In the genomic region with DNA sequence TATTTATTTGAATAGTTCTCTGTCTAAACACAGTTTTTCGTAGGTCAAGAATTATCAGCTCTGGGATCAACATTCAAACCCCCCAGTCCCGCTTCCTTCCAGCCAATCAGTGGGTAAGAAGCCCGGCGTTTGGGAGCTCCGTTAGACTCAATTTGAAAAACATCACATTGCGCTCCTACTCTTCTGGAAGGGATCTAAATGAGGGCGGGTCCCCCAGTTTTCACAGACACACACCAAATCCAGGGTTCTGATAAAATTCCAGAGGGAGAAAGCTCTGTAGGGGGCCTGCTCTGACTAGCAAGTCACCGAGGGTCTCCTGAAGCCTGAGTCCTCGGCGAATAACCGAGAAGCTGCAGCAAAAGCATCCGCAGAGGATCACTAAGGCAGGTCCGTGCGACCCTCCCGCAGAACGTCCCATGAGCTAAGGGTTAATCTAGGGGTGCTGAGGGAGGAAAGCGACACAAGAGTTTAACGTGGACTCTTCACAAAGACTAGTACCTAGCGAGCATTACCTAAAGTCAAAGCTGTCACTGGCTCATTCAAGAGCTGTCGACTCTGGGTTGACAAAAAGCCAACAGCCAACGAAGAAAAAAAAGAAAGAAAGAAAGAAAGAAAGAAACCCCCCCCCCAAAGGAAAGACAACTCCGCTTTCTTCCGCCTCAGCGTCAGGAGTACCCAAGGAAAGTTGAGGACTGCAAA, we compare ENCODE assay signal across 8 mouse cellular contexts. TPM values are rescaled to one million over a fixed set of nuclear protein-coding genes. Genes with fewer than 3 reads are reported as not detected.
DNase-seq lines count a peak whose midpoint lies in the region; ATAC-seq and TF ChIP-seq lines count a peak whose summit lies in the region.

No protein-coding gene starts in this region.

- peak overlapping the region; percentile 99 for H3K9ac ChIP-seq in CH12.LX (ENCODE audit: insufficient read depth, low read depth)
- peak overlapping the region; percentile 90 for H3K9ac ChIP-seq in embryonic facial prominence, embryonic 15.5 days
- H3K9ac ChIP-seq in heart, embryonic 15.5 days = peak overlapping the region; percentile 87
- peak overlapping the region; percentile 75 for H3K9ac ChIP-seq in lung, postnatal 0 days (replicated peaks; ENCODE audit: low read depth)

- H3K9me3 ChIP-seq in CH12.LX (replicated peaks; ENCODE audit: low read length) = no peaks in the 10 kb centered on the region
- no peaks in the 10 kb centered on the region for H3K9me3 ChIP-seq in embryonic facial prominence, embryonic 15.5 days (replicated peaks)
- no peaks in the 10 kb centered on the region for H3K9me3 ChIP-seq in heart, embryonic 15.5 days (replicated peaks)
- H3K9me3 ChIP-seq in lung, postnatal 0 days (ENCODE audit: low read length) = no peaks in the 10 kb centered on the region

- no peaks in the 10 kb centered on the region for H3K36me3 ChIP-seq in CH12.LX (replicated peaks in 1 of 2; ENCODE audit: control insufficient read depth in 1 of 2, insufficient read depth in 1 of 2, low read length in 1 of 2)
- no peaks in the 10 kb centered on the region for H3K36me3 ChIP-seq in embryonic facial prominence, embryonic 15.5 days
- no peaks in the 10 kb centered on the region for H3K36me3 ChIP-seq in heart, embryonic 15.5 days
- H3K36me3 ChIP-seq in lung, postnatal 0 days (ENCODE audit: insufficient read depth, low read length) = no peaks in the 10 kb centered on the region

- in situ Hi-C loops in CH12.LX (cut with MboI; ENCODE audit: low pct_ligation_motif_present, low pct_unique_long_range_greater_than_20kb, low sequenced_read_pairs) = loop anchor here (5.0 kb wide), 1 partner anchor 35 kb away; no protein-coding TSS in a partner anchor

- H3K4me3 ChIP-seq in CH12.LX (replicated peaks in 1 of 3; ENCODE audit: low read depth in 2 of 3, low read length in 2 of 3, poor library complexity in 1 of 3) = peak overlapping the region; percentile 85 to 98 (median 86)
- H3K4me3 ChIP-seq in embryonic facial prominence, embryonic 15.5 days (replicated peaks) = peak overlapping the region; percentile 91
- peak overlapping the region; percentile 93 for H3K4me3 ChIP-seq in heart, embryonic 15.5 days
- peak overlapping the region; percentile 87 for H3K4me3 ChIP-seq in lung, postnatal 0 days (ENCODE audit: low read depth, low read length)

- WGBS in embryonic facial prominence, embryonic 15.5 days = under 1% methylated on average over 24 of the region's 24 CpGs
- WGBS in heart, embryonic 15.5 days = under 1% methylated on average over 24 of the region's 24 CpGs
- under 1% methylated on average over 24 of the region's 24 CpGs for WGBS in lung, postnatal 0 days

- TF ChIP-seq EP300 in CH12.LX (IDR thresholded peaks at IDR 0.05; ENCODE audit: low read length) = no peak
- no peak for TF ChIP-seq EP300 in lung, postnatal 0 days (IDR thresholded peaks at IDR 0.05)

- TF ChIP-seq POLR2A in CH12.LX (IDR thresholded peaks at IDR 0.05; ENCODE audit: low read depth, low read length) = no peak

- peaks cover 0 to 4% of the 10 kb centered on the region in 2 experiments; a peak in 2 of 4 replicates for H3K4me1 ChIP-seq in CH12.LX (ENCODE audit: control insufficient read depth in 1 of 2, insufficient read depth in 2 of 2)
- H3K4me1 ChIP-seq in embryonic facial prominence, embryonic 15.5 days = peaks cover 4% of the 10 kb centered on the region; the same call in 1 of the 2 replicates
- peaks cover 11% of the 10 kb centered on the region; the same call in 1 of the 2 replicates for H3K4me1 ChIP-seq in heart, embryonic 15.5 days (replicated peaks)
- no peaks in the 10 kb centered on the region for H3K4me1 ChIP-seq in lung, postnatal 0 days (ENCODE audit: insufficient read depth, low read depth, low read length)

- H3K27ac ChIP-seq in CH12.LX (ENCODE audit: insufficient read depth, low read depth) = peak overlapping the region; percentile 95
- H3K27ac ChIP-seq in embryonic facial prominence, embryonic 15.5 days (replicated peaks) = peak overlapping the region; percentile 95
- H3K27ac ChIP-seq in heart, embryonic 15.5 days = peak overlapping the region; percentile 95
- H3K27ac ChIP-seq in lung, postnatal 0 days (ENCODE audit: low read length) = peak overlapping the region; percentile 94

- TF ChIP-seq CTCF in CH12.LX (conservative IDR thresholded peaks at IDR 0.05 in 1 of 2, IDR thresholded peaks at IDR 0.05 in 1 of 2; ENCODE audit: low read depth in 2 of 2, low read length in 2 of 2) = no peak
- no peak for TF ChIP-seq CTCF in lung, postnatal 0 days (IDR thresholded peaks at IDR 0.05)

- no peak for ATAC-seq in embryonic facial prominence, embryonic 15.5 days (ENCODE audit: insufficient number of reproducible peaks, low FRiP score, low TSS enrichment, low read depth)
- ATAC-seq in heart, embryonic 15.5 days (replicated peaks; ENCODE audit: insufficient number of reproducible peaks, insufficient read depth, low FRiP score, low read depth) = no peak
- ATAC-seq in lung, postnatal 0 days = no peak

- dilution Hi-C loops in CH12.LX (cut with MboI; ENCODE audit: extremely low pct_ligation_motif_present, extremely low pct_unique_long_range_greater_than_20kb, low sequenced_read_pairs) = no loop called here

- TF ChIP-seq RAD21 in CH12.LX (IDR thresholded peaks at IDR 0.05; ENCODE audit: low read depth, low read length) = no peak

- H3K4me2 ChIP-seq in CH12.LX (ENCODE audit: insufficient read depth, low read depth, poor library complexity, severe bottlenecking) = peak overlapping the region; percentile 91
- peak overlapping the region; percentile 62 for H3K4me2 ChIP-seq in embryonic facial prominence, embryonic 15.5 days (replicated peaks)
- peak overlapping the region; percentile 75 for H3K4me2 ChIP-seq in heart, embryonic 15.5 days
- H3K4me2 ChIP-seq in lung, postnatal 0 days (replicated peaks; ENCODE audit: low read depth, low read length) = peak overlapping the region; percentile 74

- peak; percentile 63 for DNase-seq in CH12.LX (ENCODE audit: extremely low read depth)
- peak; percentile 26 for DNase-seq in adrenal gland, postnatal 25 days
- peak; percentile 51 to 62 for DNase-seq in kidney, postnatal 25 days
- peak; percentile 72 for DNase-seq in lung, postnatal 0 days (ENCODE audit: low spot score)
- peak; percentile 63 for DNase-seq in retina, postnatal 1 day
- peak; percentile 58 for DNase-seq in thymus, postnatal 4 days

- H3K79me2 ChIP-seq in CH12.LX (replicated peaks; ENCODE audit: control insufficient read depth, extremely low read depth, insufficient read depth, poor library complexity, severe bottlenecking) = peaks cover 27% of the 10 kb centered on the region

- H3K27me3 ChIP-seq in CH12.LX (replicated peaks) = no peaks in the 10 kb centered on the region
- H3K27me3 ChIP-seq in embryonic facial prominence, embryonic 15.5 days = no peaks in the 10 kb centered on the region
- no peaks in the 10 kb centered on the region for H3K27me3 ChIP-seq in heart, embryonic 15.5 days
- no peaks in the 10 kb centered on the region for H3K27me3 ChIP-seq in lung, postnatal 0 days (replicated peaks; ENCODE audit: insufficient read depth, low read length)

TF ChIP-seq in CH12.LX, 34 proteins besides CTCF, POLR2A, EP300 and RAD21:
- TF ChIP-seq BHLHE40 (IDR thresholded peaks at IDR 0.05; ENCODE audit: low read depth, low read length) (no peak), ETS1 (conservative IDR thresholded peaks at IDR 0.05; ENCODE audit: low read depth, low read length) (no peak), JUN (IDR thresholded peaks at IDR 0.05; ENCODE audit: insufficient read depth, low read depth, low read length) (no peak), SMC3 (IDR thresholded peaks at IDR 0.05; ENCODE audit: low read depth, low read length) (no peak), MAFK (IDR thresholded peaks at IDR 0.05; ENCODE audit: insufficient replicate concordance, low read length) (no peak), MAZ (IDR thresholded peaks at IDR 0.05; ENCODE audit: low read depth, low read length) (no peak), IRF4 (IDR thresholded peaks at IDR 0.05; ENCODE audit: low read depth, low read length) (no peak), MYC (IDR thresholded peaks at IDR 0.05; ENCODE audit: low read depth, low read length) (0 out of 2 replicates have a peak, but pooled peaks have one; percentile 21), SIN3A (IDR thresholded peaks at IDR 0.05; ENCODE audit: low read length) (no peak), E2F4 (IDR thresholded peaks at IDR 0.05; ENCODE audit: insufficient replicate concordance, low read depth, low read length) (0 out of 2 replicates have a peak, but pooled peaks have one; percentile 47), ZNF384 (IDR thresholded peaks at IDR 0.05; ENCODE audit: low read depth, low read length) (no peak), KAT2A (IDR thresholded peaks at IDR 0.05; ENCODE audit: insufficient replicate concordance, low read length) (no peak), TCF12 (IDR thresholded peaks at IDR 0.05; ENCODE audit: low read depth, low read length) (no peak), CHD2 (IDR thresholded peaks at IDR 0.05; ENCODE audit: low read length) (no peak), ELF1 (IDR thresholded peaks at IDR 0.05; ENCODE audit: low read depth, low read length) (no peak; the same call in 1 of the 2 replicates), USF2 (conservative IDR thresholded peaks at IDR 0.05; ENCODE audit: low read depth, low read length) (no peak), ZKSCAN1 (IDR thresholded peaks at IDR 0.05; ENCODE audit: borderline replicate concordance, low read depth, low read length) (no peak), NELFE (IDR thresholded peaks at IDR 0.05; ENCODE audit: low read depth, low read length) (no peak)

RNA-seq across cellular contexts. Expression of a gene that starts 40.1 kb away (rescaled TPM):
- total RNA-seq in CH12.LX (2012; rRNA removed) = not detected in 2 replicates
- total RNA-seq in CH12.LX (2014; rRNA removed) = 0.12 and 0.26 TPM in 2 replicates
- 0.13 TPM in 1 of 2 replicates, not detected in the other for polyA plus RNA-seq in CH12.LX (2012; ENCODE audit: insufficient read length, low read depth)
- total RNA-seq in adrenal gland, postnatal 25 days (2021) = 0.27 and 0.52 TPM in 2 replicates
- 2.2 and 3.3 TPM in 2 replicates for polyA plus RNA-seq in embryonic facial prominence, embryonic 15.5 days (2015; fragmentation: Nextera tagmentation; extraction: Ambion mirVana)
- polyA plus RNA-seq in heart, embryonic 15.5 days (2015; fragmentation: Nextera tagmentation; extraction: Ambion mirVana) = 0.28 and 0.47 TPM in 2 replicates
- 7.6 and 12.1 TPM in 2 replicates for polyA plus RNA-seq in lung, postnatal 0 days (2015; fragmentation: Nextera tagmentation; extraction: Ambion mirVana)

RNA-seq across cellular contexts. Expression of a gene that starts 49.3 kb away (rescaled TPM):
- total RNA-seq in CH12.LX (2012; rRNA removed) (3.2 and 3.9 TPM in 2 replicates), CH12.LX (2014; rRNA removed) (7.9 and 11.3 TPM in 2 replicates)
- 5.7 and 7.5 TPM in 2 replicates for polyA plus RNA-seq in CH12.LX (2012; ENCODE audit: insufficient read length, low read depth)
- 7.0 and 9.2 TPM in 2 replicates for total RNA-seq in adrenal gland, postnatal 25 days (2021)
- 20.5 and 21.2 TPM in 2 replicates for polyA plus RNA-seq in embryonic facial prominence, embryonic 15.5 days (2015; fragmentation: Nextera tagmentation; extraction: Ambion mirVana)
- 12.7 and 14.1 TPM in 2 replicates for polyA plus RNA-seq in heart, embryonic 15.5 days (2015; fragmentation: Nextera tagmentation; extraction: Ambion mirVana)
- 23.4 and 24.4 TPM in 2 replicates for polyA plus RNA-seq in lung, postnatal 0 days (2015; fragmentation: Nextera tagmentation; extraction: Ambion mirVana)
